Mouse (Mus musculus) stomach, postnatal 0 days (tissue): ENCODE measurements at regions not wholly inside any gene's neighbourhood (a gene's known extent, or its start where the extent isn't known, plus 50 kb on each side); places are given as distances from the start of the nearest gene placed in this dataset.

Experiments
- CTCF ChIP-seq: IDR thresholded peaks from 2 replicates; pipeline ENCODE4 v1.5.1; 2016; ENCODE audit warnings: antibody characterized with exemption, low read depth, mild to moderate bottlenecking, moderate library complexity
- EP300 ChIP-seq: optimal IDR thresholded peaks from 2 replicates; pipeline ENCODE3; 2016; ENCODE audit warnings: antibody characterized with exemption

DNA sequence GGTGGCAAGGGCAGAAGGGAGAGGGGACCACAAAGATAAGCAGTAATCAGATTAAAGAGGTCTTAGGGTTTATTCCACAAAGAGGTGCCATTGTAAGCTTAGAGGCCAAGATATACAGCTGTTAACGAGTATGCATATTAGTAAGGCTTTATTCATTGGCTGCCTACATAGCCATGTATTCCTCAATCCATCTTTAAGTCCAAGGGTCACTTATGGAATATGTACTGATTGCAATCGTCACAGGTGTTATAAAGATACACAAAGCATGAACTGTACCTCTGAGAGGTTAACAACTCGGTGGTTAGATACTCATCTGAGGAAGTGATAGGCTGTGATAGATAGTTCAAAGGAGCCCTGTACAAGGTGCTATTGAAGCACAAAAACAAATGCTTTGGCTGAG, 54.3 kb upstream of the Lekr1 start:
- TF ChIP-seq EP300 (no peak), CTCF (no peak)
